Mouse (Mus musculus) liver, embryonic 14.5 days (tissue): Measurements from ENCODE around the gene Fndc7. TPM values are rescaled to one million over a fixed set of nuclear protein-coding genes. Genes with fewer than 3 reads are reported as not detected.

Experiments used
- ATAC-seq: fragments of 200-750 bp; cut with Nextera tagmentation; 2 replicates; pipeline ENCODE4 v1.8.0; 2017; ENCODE audit warnings: moderate number of reproducible peaks, mild to moderate bottlenecking, moderate library complexity; ENCODE audit not compliant: insufficient read depth
- DNase-seq, 3 experiments: peaks; one replicate each; pipeline ENCODE4 v3.0.0-alpha.2; 2012 to 2013; ENCODE audit warnings: low read depth in 3 of 3, low spot score in 3 of 3
- H3K27ac ChIP-seq: fragments of 300-500 bp; sonication (generic); 2 replicates; pipeline ENCODE4 v1.5.1; 2014; ENCODE audit warnings: moderate library complexity, mild to moderate bottlenecking, control low read depth, inconsistent platforms
- H3K27me3 ChIP-seq: fragments of 300-500 bp; sonication (generic); 2 replicates; pipeline ENCODE4 v1.6.1; 2014; ENCODE audit warnings: mild to moderate bottlenecking, low read length, moderate library complexity; ENCODE audit not compliant: control insufficient read depth, insufficient read depth
- H3K36me3 ChIP-seq: fragments of 300-500 bp; sonication (generic); replicated peaks from 2 replicates; pipeline ENCODE4 v1.6.1; 2014; ENCODE audit warnings: low read depth; ENCODE audit not compliant: control insufficient read depth, insufficient read depth
- H3K4me1 ChIP-seq, 2 experiments: fragments of 200-500 bp in 1 of 2; fragments of 300-500 bp in 1 of 2; sonication (generic) in 1 of 2; replicated peaks; 2 replicates each; pipeline ENCODE4 v1.6.1; 2012 to 2014; ENCODE audit warnings: antibody characterized with exemption in 1 of 2, inconsistent platforms in 1 of 2, low read length in 1 of 2; ENCODE audit not compliant: control insufficient read depth in 2 of 2, insufficient read depth in 2 of 2
- H3K4me2 ChIP-seq: fragments of 300-500 bp; sonication (generic); 2 replicates; pipeline ENCODE4 v1.6.1; 2014; ENCODE audit warnings: low read depth, mild to moderate bottlenecking, control low read depth, moderate library complexity
- H3K4me3 ChIP-seq, 2 experiments: fragments of 200-500 bp in 1 of 2; fragments of 300-500 bp in 1 of 2; sonication (generic) in 1 of 2; 2 replicates each; pipeline ENCODE4 v1.5.1; 2012 to 2014; ENCODE audit warnings: low read depth in 2 of 2, low read length in 2 of 2, mild to moderate bottlenecking in 2 of 2, control low read depth in 1 of 2, inconsistent platforms in 1 of 2, moderate library complexity in 1 of 2; ENCODE audit not compliant: insufficient read depth in 1 of 2
- H3K9ac ChIP-seq: fragments of 300-500 bp; sonication (generic); replicated peaks from 2 replicates; pipeline ENCODE4 v1.6.1; 2014; ENCODE audit warnings: mild to moderate bottlenecking, control low read depth, moderate library complexity
- H3K9me3 ChIP-seq: fragments of 300-500 bp; sonication (generic); 2 replicates; pipeline ENCODE4 v1.6.1; 2016; ENCODE audit warnings: low read length, mixed read lengths; ENCODE audit not compliant: control insufficient read depth
- CTCF ChIP-seq: IDR thresholded peaks from 2 replicates; pipeline ENCODE4 v1.5.1; 2016; ENCODE audit warnings: antibody characterized with exemption, low read depth, control low read depth
- EP300 ChIP-seq: IDR thresholded peaks from 2 replicates; pipeline ENCODE4 v1.6.1; 2016; ENCODE audit warnings: antibody characterized with exemption, low read depth
- WGBS: fragments of 180-500 bp; shearing (Covaris S2); extraction: QIAGEN DNeasy Blood & Tissue Kit; methylation state at CpG from one replicate; pipeline ENCODE4 v1.1.7; 2014; ENCODE audit not compliant: insufficient replicate concordance; 5-methylcytosine and 5-hydroxymethylcytosine counted together
- polyA plus RNA-seq, 2 experiments: library from polyadenylated mRNA; depleted of rRNA in 1 of 2; stranded (reverse) in 1 of 2; unstranded in 1 of 2; fragments of >200 nt; fragmentation: Nextera tagmentation in 1 of 2; extraction: Ambion mirVana in 1 of 2; gene quantifications; 2 replicates each; pipeline versions ENCODE4 v1.2.1 to v1.2.3; 2012 to 2014

Fndc7 gene
- polyA plus RNA-seq, 2 experiments: not detected

DNA sequence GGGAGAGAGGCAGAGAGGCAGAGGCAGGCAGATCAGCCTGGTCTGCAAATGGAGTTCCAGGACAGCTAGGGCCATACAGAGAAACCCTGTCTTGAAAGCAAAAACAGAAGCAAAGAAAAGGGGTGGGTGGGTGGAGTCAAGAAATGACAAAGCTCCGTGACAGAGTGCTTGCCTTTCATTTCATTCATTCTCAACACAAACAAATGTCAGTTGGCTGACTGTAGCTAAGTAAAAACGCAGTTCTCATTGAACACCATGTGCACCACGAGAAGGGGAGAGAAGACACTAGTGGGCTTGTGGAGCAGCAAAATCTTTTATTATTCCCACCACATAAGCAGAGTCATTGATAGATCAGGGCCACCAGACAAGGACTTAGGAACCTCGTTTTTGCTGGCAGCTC is 27.0 kb upstream of the Fndc7 start:
- DNase-seq (no peak), ATAC-seq (no peak)
- WGBS: 35% methylated on average over 4 of the region's 4 CpGs
- peak overlapping the region; percentile 22 for H3K4me2 ChIP-seq
- H3K27me3 ChIP-seq: no peaks in the 10 kb centered on the region
- no peak overlapping the region for H3K27ac ChIP-seq
- no peak overlapping the region for H3K9ac ChIP-seq
- peaks cover 11 to 29% of the 10 kb centered on the region in 2 experiments for H3K4me1 ChIP-seq
- no peak for TF ChIP-seq EP300
- TF ChIP-seq CTCF: no peak
- H3K4me3 ChIP-seq: no peak overlapping the region
- no peaks in the 10 kb centered on the region for H3K36me3 ChIP-seq
- no peaks in the 10 kb centered on the region for H3K9me3 ChIP-seq

DNA sequence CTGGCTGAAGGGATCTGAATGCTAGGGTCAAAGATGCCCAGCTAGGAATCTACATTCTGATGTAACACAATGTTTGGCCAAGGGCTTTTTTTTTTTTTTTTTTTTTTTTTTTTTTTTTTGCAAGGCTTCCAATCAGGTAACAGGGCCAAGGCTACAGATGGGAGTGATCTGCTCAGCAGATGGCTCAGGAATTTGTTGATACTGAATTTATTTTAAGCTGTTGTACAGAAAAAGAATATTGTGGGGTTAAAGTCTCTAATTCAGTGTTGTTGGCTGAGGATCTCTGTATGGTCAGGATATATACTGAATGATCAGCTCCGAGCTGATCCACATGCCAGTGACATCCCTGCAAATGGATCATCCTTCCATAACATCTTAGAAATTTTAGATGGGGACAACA is 26.2 kb upstream of the Fndc7 start:
- WGBS: 70% methylated on average over 1 of the region's 1 CpGs
- Histone ChIP-seq H3K9me3 (no peaks in the 10 kb centered on the region), H3K4me1 (peaks cover 3 to 21% of the 10 kb centered on the region in 2 experiments), H3K27me3 (no peaks in the 10 kb centered on the region), H3K4me3 (no peak overlapping the region), H3K36me3 (no peaks in the 10 kb centered on the region), H3K27ac (no peak overlapping the region), H3K9ac (no peak overlapping the region), H3K4me2 (no peak overlapping the region)
- TF ChIP-seq CTCF: no peak
- TF ChIP-seq EP300: no peak
- DNase-seq (no peak), ATAC-seq (no peak)

DNA sequence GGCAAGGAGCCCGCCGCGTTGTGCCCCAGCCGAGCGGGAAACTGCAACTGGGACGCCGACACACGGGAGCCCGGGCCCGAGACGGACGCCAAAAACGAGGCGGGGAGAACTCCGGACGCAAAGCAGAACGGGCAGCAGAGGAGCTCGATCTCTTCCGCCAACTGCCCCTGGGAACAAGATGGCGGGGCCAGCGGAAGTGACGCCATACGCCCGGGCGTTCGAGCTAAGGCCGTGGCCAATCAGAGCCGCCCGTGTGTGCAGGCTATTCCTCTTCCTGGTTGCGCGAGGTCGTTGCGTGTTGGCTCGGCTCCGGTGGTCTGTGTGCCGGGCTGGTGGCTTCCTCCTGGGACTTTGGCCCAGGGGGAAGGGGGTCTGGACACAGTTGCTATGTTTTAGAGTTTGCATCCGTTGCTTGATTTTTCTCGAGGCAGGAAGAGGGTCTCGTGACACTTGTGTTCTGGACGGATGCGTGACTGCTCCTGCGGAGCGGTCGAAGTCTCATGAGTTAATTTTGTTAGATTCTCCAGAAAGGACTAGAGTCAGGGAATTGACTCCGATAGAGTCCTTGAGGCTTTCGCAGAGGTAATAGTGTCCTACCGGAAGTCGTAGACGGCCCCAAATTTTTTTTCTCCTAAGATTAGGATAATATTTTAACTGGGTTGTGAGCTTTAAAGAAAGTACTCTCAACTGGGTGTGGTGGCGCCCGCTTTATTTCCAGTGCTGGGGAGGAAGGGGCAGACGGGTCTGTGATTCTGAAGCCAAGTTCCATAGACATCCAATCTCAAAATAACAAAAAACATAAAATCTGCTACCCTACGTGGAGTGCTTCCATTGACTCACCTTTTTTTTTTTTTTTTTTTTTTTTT is 22.0 kb upstream of the Fndc7 start, which contains the start of gene Prpf38b:
TSS of gene Prpf38b (minus strand) at position 180 of the 866 bp plus-strand sequence.
- peak within 1 kb of the TSS; percentile 95 for H3K27ac ChIP-seq
- no peaks in the 10 kb centered on the region for H3K27me3 ChIP-seq
- H3K9me3 ChIP-seq: no peaks in the 10 kb centered on the region
- ATAC-seq: peak; percentile 98
- peak within 1 kb of the TSS; percentile 93 to 99 for H3K4me3 ChIP-seq
- under 1% methylated on average over 53 of the region's 53 CpGs for whole genome bisulfite sequencing
- H3K4me1 ChIP-seq: peaks cover 13 to 15% of the 10 kb centered on the region in 2 experiments
- H3K36me3 ChIP-seq: peaks cover 22% of the 10 kb centered on the region
- no peak for TF ChIP-seq EP300
- TF ChIP-seq CTCF: no peak
- peak within 1 kb of the TSS; percentile 97 for H3K9ac ChIP-seq
- peak within 1 kb of the TSS; percentile 97 for H3K4me2 ChIP-seq
- peak; percentile 89 to 91 (median 90) for DNase-seq

DNA sequence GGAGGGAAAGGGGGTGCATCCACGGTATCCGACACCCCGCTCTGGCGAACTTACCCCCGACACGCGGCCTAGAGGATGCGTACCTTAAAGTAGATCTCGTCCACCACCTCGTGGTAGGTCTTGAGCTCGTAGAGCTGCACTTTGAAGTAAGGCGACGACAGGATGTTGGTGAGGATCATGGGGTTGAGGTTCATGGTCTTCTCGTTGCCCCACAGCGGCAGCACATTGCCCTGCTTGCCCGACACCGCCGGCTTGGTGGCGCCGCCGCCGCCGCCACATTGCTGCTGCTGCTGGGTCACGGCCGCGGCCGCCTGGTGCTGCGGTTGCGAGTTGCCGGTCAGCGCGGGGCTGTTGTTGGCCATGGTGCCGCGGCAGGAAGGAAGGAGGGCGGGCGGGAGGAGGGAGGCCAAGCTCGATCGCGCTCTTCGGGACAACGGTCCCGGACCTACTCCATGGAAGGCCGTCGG is 21.3 kb upstream of the Fndc7 start:
- no peaks in the 10 kb centered on the region for H3K9me3 ChIP-seq
- peak overlapping the region; percentile 93 to 99 for H3K4me3 ChIP-seq
- H3K36me3 ChIP-seq: peaks cover 27% of the 10 kb centered on the region
- H3K27ac ChIP-seq: peak overlapping the region; percentile 95
- no peaks in the 10 kb centered on the region for H3K27me3 ChIP-seq
- peaks cover 12 to 13% of the 10 kb centered on the region in 2 experiments for H3K4me1 ChIP-seq
- TF ChIP-seq CTCF (peak; percentile 62), EP300 (no peak)
- ATAC-seq: peak; percentile 85
- peak; percentile 44 to 60 (median 52) for DNase-seq
- H3K4me2 ChIP-seq: peak overlapping the region; percentile 97
- WGBS: under 1% methylated on average over 42 of the region's 44 CpGs
- H3K9ac ChIP-seq: peak overlapping the region; percentile 97
